Mouse (Mus musculus) midbrain, postnatal 0 days (tissue): ENCODE measurements around the gene Cfd. TPM values are rescaled to one million over a fixed set of nuclear protein-coding genes. Genes with fewer than 3 reads are reported as not detected.
"Not testable (repeated sequence)": the region's sequence is repeated elsewhere in the genome, so short reads cannot be mapped to it uniquely, and the experiment has no call there.

ENCODE experiments used
- ATAC-seq: fragments of 200-750 bp; cut with Nextera tagmentation; 2 replicates; pipeline ENCODE4 v1.8.0; 2017; ENCODE audit warnings: moderate number of reproducible peaks, mild to moderate bottlenecking, moderate TSS enrichment, moderate library complexity; ENCODE audit not compliant: low FRiP score
- DNase-seq: peaks from one replicate; pipeline ENCODE4 v3.0.0-alpha.2; 2015; ENCODE audit warnings: low spot score
- H3K27ac ChIP-seq: fragments of 300-500 bp; sonication (generic); 2 replicates; pipeline ENCODE4 v1.5.1; 2014; ENCODE audit warnings: low read depth, mild to moderate bottlenecking, low read length, mixed read lengths
- H3K27me3 ChIP-seq: fragments of 300-500 bp; sonication (generic); 2 replicates; pipeline ENCODE4 v1.6.1; 2014; ENCODE audit warnings: low read length, control low read depth, mixed read lengths; ENCODE audit not compliant: insufficient read depth
- H3K36me3 ChIP-seq: fragments of 300-500 bp; sonication (generic); 2 replicates; pipeline ENCODE4 v1.6.1; 2014; ENCODE audit warnings: low read length, control low read depth, mixed read lengths; ENCODE audit not compliant: insufficient read depth
- H3K4me1 ChIP-seq: fragments of 300-500 bp; sonication (generic); 2 replicates; pipeline ENCODE4 v1.6.1; 2014; ENCODE audit warnings: mild to moderate bottlenecking, control low read depth, antibody characterized with exemption, low read length, mixed read lengths; ENCODE audit not compliant: insufficient read depth
- H3K4me2 ChIP-seq: fragments of 300-500 bp; sonication (generic); 2 replicates; pipeline ENCODE4 v1.6.1; 2014; ENCODE audit warnings: low read depth, mild to moderate bottlenecking, low read length, mixed read lengths; ENCODE audit not compliant: poor library complexity, severe bottlenecking
- H3K4me3 ChIP-seq: fragments of 300-500 bp; sonication (generic); 2 replicates; pipeline ENCODE4 v1.5.1; 2014; ENCODE audit warnings: low read depth, mild to moderate bottlenecking, low read length, moderate library complexity
- H3K9ac ChIP-seq: fragments of 300-500 bp; sonication (generic); replicated peaks from 2 replicates; pipeline ENCODE4 v1.6.1; 2014; ENCODE audit warnings: mild to moderate bottlenecking, low read length, moderate library complexity, mixed read lengths; ENCODE audit not compliant: poor library complexity, severe bottlenecking
- H3K9me3 ChIP-seq: fragments of 300-500 bp; sonication (generic); 2 replicates; pipeline ENCODE4 v1.6.1; 2016; ENCODE audit warnings: low read length, control low read depth
- CTCF ChIP-seq: IDR thresholded peaks from 2 replicates; pipeline ENCODE4 v1.5.1; 2016; ENCODE audit warnings: antibody characterized with exemption, mild to moderate bottlenecking
- WGBS: fragments of 180-500 bp; shearing (Covaris S2); extraction: QIAGEN DNeasy Blood & Tissue Kit; methylation state at CpG from one replicate; pipeline ENCODE4 v1.1.7; 2014; 5-methylcytosine and 5-hydroxymethylcytosine counted together
- polyA plus RNA-seq: library from polyadenylated mRNA; unstranded; fragments of >200 nt; fragmentation: Nextera tagmentation; extraction: Ambion mirVana; gene quantifications from 2 replicates; pipeline ENCODE4 v1.2.1, GENCODE M21; 2015
- total RNA-seq: library from RNA; depleted of rRNA; stranded (reverse); fragments of >200 nt; gene quantifications from 2 replicates; pipeline ENCODE4 v1.2.3, GENCODE M21; 2014

Gene Cfd
- total and polyA plus RNA-seq, 2 experiments from 2014 or later = not detected

GRCm38 (mm10) chr10:79879527-79879926 is 11.1 kb upstream of the Cfd start:
- H3K4me1 ChIP-seq = peaks cover 6% of the 10 kb centered on the region; the same call in 1 of the 2 replicates
- WGBS = 71% methylated on average over 3 of the region's 3 CpGs
- no peak overlapping the region for H3K9ac ChIP-seq
- H3K4me3 ChIP-seq = no peak overlapping the region
- no peaks in the 10 kb centered on the region for H3K9me3 ChIP-seq
- no peak overlapping the region for H3K27ac ChIP-seq
- TF ChIP-seq CTCF = no peak
- no peaks in the 10 kb centered on the region for H3K27me3 ChIP-seq
- no peaks in the 10 kb centered on the region for H3K36me3 ChIP-seq
- H3K4me2 ChIP-seq = no peak overlapping the region
- no peak for DNase-seq
- ATAC-seq = no peak

GRCm38 (mm10) chr10:79880721-79881120 is 9.9 kb upstream of the Cfd start:
- Histone ChIP-seq H3K4me3 (no peak overlapping the region), H3K36me3 (no peaks in the 10 kb centered on the region), H3K9me3 (no peaks in the 10 kb centered on the region), H3K27me3 (no peaks in the 10 kb centered on the region), H3K27ac (no peak overlapping the region), H3K4me1 (no peaks in the 10 kb centered on the region; the same call in 1 of the 2 replicates), H3K4me2 (no peak overlapping the region), H3K9ac (no peak overlapping the region)
- ATAC-seq = no peak
- no peak for DNase-seq
- no peak for TF ChIP-seq CTCF
- WGBS = 24% methylated on average over 9 of the region's 9 CpGs

- WGBS = 10% methylated on average over 21 of the region's 22 CpGs
- TF ChIP-seq CTCF = no peak
- Histone ChIP-seq H3K9me3 (no peaks in the 10 kb centered on the region), H3K36me3 (no peaks in the 10 kb centered on the region), H3K4me3 (no peak overlapping the region), H3K9ac (no peak overlapping the region), H3K4me1 (no peaks in the 10 kb centered on the region; the same call in 1 of the 2 replicates), H3K27me3 (no peaks in the 10 kb centered on the region), H3K4me2 (0 out of 2 replicates have a peak overlapping the region, but pooled peaks have one; percentile 6), H3K27ac (no peak overlapping the region)
- no peak for ATAC-seq
- no peak for DNase-seq
Measured at GRCm38 (mm10) chr10:79881981-79882380, 8.7 kb upstream of the Cfd start.

GRCm38 (mm10) chr10:79883297-79884084 is 7.2 kb upstream of the Cfd start:
- Histone ChIP-seq H3K36me3 (no peaks in the 10 kb centered on the region), H3K4me2 (no peak overlapping the region), H3K27me3 (no peaks in the 10 kb centered on the region), H3K27ac (no peak overlapping the region), H3K9me3 (no peaks in the 10 kb centered on the region), H3K9ac (0 out of 2 replicates have a peak overlapping the region, but pooled peaks have one; percentile 8), H3K4me3 (no peak overlapping the region), H3K4me1 (no peaks in the 10 kb centered on the region; the same call in 1 of the 2 replicates)
- ATAC-seq = no peak
- peak; percentile 80 for DNase-seq
- TF ChIP-seq CTCF = peak; percentile 81
- WGBS = 14% methylated on average over 22 of the region's 22 CpGs

GRCm38 (mm10) chr10:79884446-79884845 is 6.2 kb upstream of the Cfd start:
- Histone ChIP-seq H3K27me3 (no peaks in the 10 kb centered on the region), H3K27ac (no peak overlapping the region), H3K9ac (no peak overlapping the region), H3K4me2 (no peak overlapping the region), H3K4me3 (no peak overlapping the region), H3K36me3 (no peaks in the 10 kb centered on the region), H3K4me1 (no peaks in the 10 kb centered on the region; the same call in 1 of the 2 replicates), H3K9me3 (no peaks in the 10 kb centered on the region)
- no peak for TF ChIP-seq CTCF
- 59% methylated on average over 4 of the region's 4 CpGs for WGBS
- ATAC-seq (no peak), DNase-seq (no peak)

- not testable (repeated sequence) for H3K27ac ChIP-seq, H3K4me1 ChIP-seq, H3K9me3 ChIP-seq, H3K4me3 ChIP-seq, DNase-seq, H3K9ac ChIP-seq, H3K4me2 ChIP-seq, H3K36me3 ChIP-seq, ATAC-seq, H3K27me3 ChIP-seq
- WGBS = 66% methylated on average over 2 of the region's 3 CpGs
Measured at GRCm38 (mm10) chr10:79884938-79885337, 5.7 kb upstream of the Cfd start.
